Mouse (Mus musculus) granulocyte monocyte progenitor cell, adult 5-6 weeks (primary cell): ENCODE data around the gene Col25a1. TPM values are rescaled to one million over a fixed set of nuclear protein-coding genes. Genes with fewer than 3 reads are reported as not detected.

Experiments used
- ATAC-seq: replicated peaks from 2 replicates; pipeline ENCODE4 v1.8.0; 2016; ENCODE audit warnings: mild to moderate bottlenecking, moderate TSS enrichment, inconsistent platforms; ENCODE audit not compliant: poor library complexity, severe bottlenecking
- total RNA-seq, 2 experiments: library from RNA; stranded (forward) in 1 of 2; stranded (reverse) in 1 of 2; fragments of 200-712, 200-1000 nt in 1 of 2; fragments of >200 nt in 1 of 2; fragmentation: Nextera tagmentation in 1 of 2; gene quantifications; 2 replicates each; pipeline ENCODE4 v1.2.3; 2014 to 2017

The Col25a1 gene
- total RNA-seq, 2 experiments from 2014 or later = not detected

GRCm38 (mm10) chr3:130524367-130525137 lies 393.3 kb downstream of the Col25a1 start:
- ATAC-seq = no peak

GRCm38 (mm10) chr3:130535021-130535420 lies 403.7 kb downstream of the Col25a1 start:
- no peak for ATAC-seq

DNA sequence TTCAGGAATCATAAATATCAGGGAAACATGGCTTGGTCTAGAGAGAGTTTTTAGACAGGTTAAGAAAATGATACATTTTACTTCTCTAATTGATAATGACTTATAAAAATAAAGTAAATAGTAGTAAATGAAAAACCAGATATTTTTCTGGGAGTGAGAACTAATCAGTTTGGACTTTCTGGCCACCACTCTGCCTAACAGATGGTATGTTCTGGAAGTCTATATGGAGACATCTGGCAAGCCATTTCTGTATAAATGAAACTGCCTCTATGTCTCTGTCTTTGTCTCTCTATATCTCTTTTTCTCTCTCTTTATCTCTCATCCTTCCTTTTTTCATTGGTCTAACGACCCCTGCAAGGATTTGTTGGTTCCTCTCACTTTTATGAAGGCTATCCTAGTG lies 410.2 kb downstream of the Col25a1 start:
- no peak for ATAC-seq

DNA sequence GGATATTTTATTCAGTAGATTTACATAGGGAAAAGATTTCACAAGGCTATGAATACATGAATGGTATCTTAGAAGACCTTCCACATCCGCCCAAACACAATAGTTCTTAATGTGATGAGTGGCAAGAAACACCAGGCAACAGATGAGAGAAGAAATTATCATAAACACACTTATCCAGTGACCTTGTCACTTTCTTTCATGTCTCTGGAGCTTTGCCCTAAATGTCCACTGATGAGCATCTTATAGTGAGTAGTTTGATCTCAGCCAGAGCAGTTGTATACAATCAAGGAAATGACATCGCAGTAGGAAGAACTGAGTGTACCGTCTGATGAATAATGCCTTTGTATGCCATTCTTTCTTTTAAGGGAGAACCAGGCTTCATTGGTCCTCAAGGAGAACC lies 414.7 kb downstream of the Col25a1 start:
- no peak for ATAC-seq

GRCm38 (mm10) chr3:130549066-130549465 lies 417.8 kb downstream of the Col25a1 start:
- no peak for ATAC-seq

DNA sequence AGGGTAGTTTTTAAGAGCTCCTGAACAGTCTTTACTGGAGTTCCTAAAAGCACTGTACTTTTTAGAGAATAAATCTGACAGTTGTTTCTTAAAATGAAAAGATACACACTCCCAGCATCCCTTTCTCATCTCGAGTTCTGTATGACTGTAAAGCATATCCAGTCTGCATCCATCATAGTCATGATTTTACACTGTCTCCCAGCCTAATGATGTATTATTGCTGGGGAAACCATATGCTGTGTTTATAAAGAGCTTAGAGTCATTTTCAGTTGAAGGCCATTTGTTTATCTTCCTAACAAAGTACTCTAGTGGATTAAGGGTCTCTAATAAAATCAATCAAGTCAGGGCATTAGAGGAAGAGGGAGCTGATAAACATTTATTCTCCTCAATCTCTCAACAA lies 425.0 kb downstream of the Col25a1 start:
- ATAC-seq = no peak

DNA sequence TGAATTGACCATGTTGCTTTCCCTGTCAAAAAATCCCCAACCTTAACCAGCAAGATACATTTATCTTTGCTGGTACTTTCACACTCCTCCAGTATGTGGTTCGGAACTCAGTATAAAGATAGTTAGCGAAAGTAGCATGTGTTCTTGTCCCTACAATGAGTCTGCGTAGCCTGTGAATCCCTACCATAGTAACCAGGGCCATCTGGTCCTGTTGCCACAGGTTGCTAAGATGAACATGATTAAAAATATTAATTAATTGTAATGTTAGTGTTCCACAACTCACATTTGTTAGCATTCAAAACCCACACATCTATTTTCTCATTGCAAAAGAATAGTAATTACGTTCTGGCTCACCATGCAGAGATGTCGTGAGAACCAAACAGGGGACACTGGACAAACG lies 434.3 kb downstream of the Col25a1 start:
- ATAC-seq = no peak

GRCm38 (mm10) chr3:130568331-130569095 lies 437.2 kb downstream of the Col25a1 start:
- no peak for ATAC-seq

GRCm38 (mm10) chr3:130573243-130573642 lies 441.9 kb downstream of the Col25a1 start:
- ATAC-seq = no peak; the same call in 1 of the 2 replicates

GRCm38 (mm10) chr3:130574652-130575051 lies 443.4 kb downstream of the Col25a1 start:
- ATAC-seq = peak; percentile 56

GRCm38 (mm10) chr3:130576683-130577082 lies 445.4 kb downstream of the Col25a1 start:
- peak; percentile 76 for ATAC-seq

DNA sequence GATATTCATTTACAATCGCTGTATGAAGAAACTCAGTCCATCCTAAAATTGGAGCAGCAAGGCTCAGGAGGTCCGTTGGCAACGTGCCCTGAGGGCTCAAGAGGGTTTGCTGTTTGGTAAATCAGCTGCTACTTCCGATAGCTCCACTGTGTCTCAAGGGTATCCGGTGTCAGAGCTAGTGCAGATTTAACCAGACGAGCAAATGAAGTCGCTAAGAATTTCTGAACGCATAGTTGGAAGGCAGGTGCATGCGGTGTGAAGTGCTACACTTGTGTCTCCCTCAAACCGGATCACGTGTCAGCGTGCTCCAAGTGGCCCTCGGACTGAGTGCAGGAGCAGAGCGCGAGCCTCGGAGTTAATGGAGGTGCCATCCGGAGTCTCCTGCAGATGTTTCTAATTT lies 448.2 kb downstream of the Col25a1 start:
- ATAC-seq = no peak

- ATAC-seq = no peak
Measured at GRCm38 (mm10) chr3:130581577-130581976, 450.3 kb downstream of the Col25a1 start.

- ATAC-seq = no peak
Measured at GRCm38 (mm10) chr3:130582903-130583664, 451.8 kb downstream of the Col25a1 start.

- no peak for ATAC-seq
Measured at GRCm38 (mm10) chr3:130584007-130584406, 452.7 kb downstream of the Col25a1 start.

GRCm38 (mm10) chr3:130595050-130595449 lies 463.7 kb downstream of the Col25a1 start:
- ATAC-seq = peak; percentile 52

DNA sequence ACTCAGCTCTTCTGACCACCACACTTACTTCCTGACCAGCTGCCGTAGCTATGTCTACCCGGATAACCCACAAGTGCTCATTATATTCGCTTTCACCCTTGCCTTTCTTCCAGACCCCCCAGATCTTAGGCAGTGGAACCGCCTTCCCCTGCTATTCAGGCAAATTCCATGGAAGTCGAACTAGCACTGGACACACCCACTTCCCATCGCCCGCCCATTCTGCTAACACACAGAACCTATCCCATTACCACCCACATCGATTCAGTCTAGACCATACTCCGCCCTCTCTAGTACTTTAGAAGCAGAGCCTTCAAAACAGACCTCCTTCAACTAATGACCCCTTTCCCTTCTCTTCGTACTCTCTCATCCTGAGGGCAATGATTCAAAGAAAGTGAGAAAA lies 470.2 kb downstream of the Col25a1 start:
- ATAC-seq = no peak

GRCm38 (mm10) chr3:130607924-130608323 lies 476.6 kb downstream of the Col25a1 start:
- ATAC-seq = no peak

DNA sequence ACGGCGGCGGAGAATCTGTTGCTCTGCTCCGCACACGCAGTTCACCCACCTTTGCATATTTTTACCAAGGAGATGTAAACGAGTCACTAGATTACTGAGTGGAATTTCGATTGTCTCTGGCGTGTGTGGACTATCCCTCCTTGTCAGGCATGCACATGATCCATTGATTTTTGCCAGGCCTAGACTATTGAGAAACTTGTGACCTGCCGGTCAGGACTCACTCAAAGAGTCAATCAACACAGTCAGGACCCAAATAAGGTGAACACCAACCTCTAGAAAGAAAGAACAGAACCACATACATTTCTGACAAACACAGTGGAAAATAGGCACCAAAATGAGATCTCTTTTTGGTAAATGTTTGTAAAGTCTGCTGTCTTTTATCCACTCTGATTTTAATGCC lies 483.1 kb downstream of the Col25a1 start:
- ATAC-seq = no peak

GRCm38 (mm10) chr3:130615625-130616024 lies 484.3 kb downstream of the Col25a1 start:
- ATAC-seq = no peak

DNA sequence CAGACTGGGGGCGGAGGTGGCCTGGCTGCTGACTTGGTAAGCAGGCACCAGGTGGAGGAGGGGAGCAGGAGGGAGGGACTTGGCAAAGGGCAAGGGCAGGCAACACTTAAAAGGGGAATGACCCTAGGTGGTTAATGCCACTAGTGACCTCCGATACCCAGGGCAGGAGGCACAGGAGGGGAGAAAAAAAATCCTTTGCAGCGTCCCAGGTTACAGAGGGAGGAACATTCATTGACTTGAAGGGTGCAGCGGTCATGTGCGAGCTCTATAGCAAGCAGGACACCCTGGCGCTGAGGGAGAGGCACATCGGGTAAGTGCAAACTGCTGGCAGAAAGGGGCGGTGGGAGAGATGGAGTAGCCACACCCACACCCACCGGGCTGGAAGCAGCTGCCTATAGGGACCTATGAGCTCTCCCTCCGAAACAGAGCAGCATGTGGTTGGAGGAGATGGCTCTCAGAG lies 486.2 kb downstream of the Col25a1 start, which contains the start of gene Etnppl:
Etnppl (plus strand) TSS at position 10 of the 460 bp plus-strand sequence.
- no peak for ATAC-seq
